8 mouse cellular contexts compared by ENCODE assay signal in the genomic region with DNA sequence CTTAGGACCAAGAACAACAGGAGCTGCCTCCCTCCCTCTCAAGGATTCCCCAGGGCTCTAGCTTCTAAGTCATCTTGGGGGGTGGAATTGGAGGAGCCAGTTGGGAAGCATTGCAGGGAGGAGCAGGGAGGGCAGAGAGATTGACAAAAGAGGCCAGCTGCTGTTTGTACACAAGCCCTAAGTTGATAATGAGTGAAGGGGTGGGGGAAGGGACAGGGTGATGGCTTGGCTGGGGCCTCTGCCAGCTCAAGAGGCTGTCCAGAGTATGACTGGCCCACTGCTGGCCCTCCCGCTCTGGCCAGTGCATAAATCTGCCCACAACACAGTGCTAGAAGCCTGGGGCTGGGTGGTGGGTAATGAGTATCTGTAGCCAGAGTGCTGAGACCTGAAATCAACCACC. TPM values are rescaled to one million over a fixed set of nuclear protein-coding genes. Genes with fewer than 3 reads are reported as not detected.
A peak's percentile ranks its signal among the peaks of the same experiment; 100 is the strongest.
DNase-seq lines count a peak whose midpoint lies in the region; ATAC-seq and TF ChIP-seq lines count a peak whose summit lies in the region.

No protein-coding gene starts in this region.

- no peak for TF ChIP-seq POLR2A in limb, embryonic 14.5 days (IDR thresholded peaks at IDR 0.05; ENCODE audit: borderline replicate concordance, extremely low read depth, insufficient read depth, insufficient read length)

- no peak overlapping the region for H3K4me2 ChIP-seq in neural tube, embryonic 11.5 days (ENCODE audit: low read depth)
- peak overlapping the region; percentile 79 for H3K4me2 ChIP-seq in heart, embryonic 14.5 days (ENCODE audit: low read length)
- no peak overlapping the region; the same call in 1 of the 2 replicates for H3K4me2 ChIP-seq in limb, embryonic 14.5 days (replicated peaks; ENCODE audit: low read depth, low read length, severe bottlenecking)
- peak overlapping the region; percentile 75 for H3K4me2 ChIP-seq in neural tube, embryonic 13.5 days

- 46% methylated on average over 1 of the region's 1 CpGs for WGBS in neural tube, embryonic 11.5 days
- WGBS in heart, embryonic 14.5 days, result 44% methylated on average over 1 of the region's 1 CpGs
- 73% methylated on average over 1 of the region's 1 CpGs for WGBS in limb, embryonic 14.5 days
- 36% methylated on average over 1 of the region's 1 CpGs for WGBS in neural tube, embryonic 13.5 days

- ATAC-seq in neural tube, embryonic 11.5 days (ENCODE audit: insufficient read depth, low FRiP score, low TSS enrichment), result no peak
- ATAC-seq in heart, embryonic 14.5 days (ENCODE audit: insufficient number of reproducible peaks, insufficient read depth, low FRiP score, low read depth), result no peak
- no peak for ATAC-seq in limb, embryonic 14.5 days (ENCODE audit: low FRiP score, low read depth)
- no peak for ATAC-seq in neural tube, embryonic 13.5 days (ENCODE audit: low read depth)

- DNase-seq in neural tube, embryonic 11.5 days (ENCODE audit: low spot score), result peak; percentile 47
- DNase-seq in neural tube, embryonic 10.5 days (ENCODE audit: extremely low spot score, low spot score), result no peak
- DNase-seq in embryo, embryonic 10.5 days (ENCODE audit: low spot score), result peak; percentile 74
- no peak for DNase-seq in limb, embryonic 14.5 days (ENCODE audit: low spot score)
- DNase-seq in thymus, adult 18-20 months, result no peak
- DNase-seq in ovary, adult 18-20 months (ENCODE audit: low spot score), result no peak

- peak overlapping the region; percentile 87; the same call in 1 of the 2 replicates for H3K9ac ChIP-seq in neural tube, embryonic 11.5 days (ENCODE audit: low read length)
- H3K9ac ChIP-seq in heart, embryonic 14.5 days (ENCODE audit: low read length), result peak overlapping the region; percentile 80
- no peak overlapping the region for H3K9ac ChIP-seq in limb, embryonic 14.5 days (ENCODE audit: low read depth, low read length, severe bottlenecking)
- peak overlapping the region; percentile 85 for H3K9ac ChIP-seq in neural tube, embryonic 13.5 days

- no peaks in the 10 kb centered on the region for H3K27me3 ChIP-seq in neural tube, embryonic 11.5 days (ENCODE audit: control insufficient read depth, insufficient read depth, low read length)
- no peaks in the 10 kb centered on the region for H3K27me3 ChIP-seq in heart, embryonic 14.5 days (ENCODE audit: control insufficient read depth, insufficient read depth, low read length)
- H3K27me3 ChIP-seq in limb, embryonic 14.5 days (ENCODE audit: control insufficient read depth, insufficient read depth, low read length), result no peaks in the 10 kb centered on the region
- no peaks in the 10 kb centered on the region for H3K27me3 ChIP-seq in neural tube, embryonic 13.5 days

- peak overlapping the region; percentile 95 for H3K27ac ChIP-seq in neural tube, embryonic 11.5 days (ENCODE audit: low read depth, low read length)
- H3K27ac ChIP-seq in heart, embryonic 14.5 days (replicated peaks in 1 of 2; ENCODE audit: control insufficient read depth in 1 of 2, insufficient read depth in 1 of 2, low read depth in 2 of 2, low read length in 2 of 2), result peak overlapping the region; percentile 95 to 97
- H3K27ac ChIP-seq in limb, embryonic 14.5 days (replicated peaks; ENCODE audit: low read depth, low read length), result peak overlapping the region; percentile 99
- H3K27ac ChIP-seq in neural tube, embryonic 13.5 days (replicated peaks), result peak overlapping the region; percentile 98

- H3K36me3 ChIP-seq in neural tube, embryonic 11.5 days (ENCODE audit: control insufficient read depth, insufficient read depth, low read length), result no peaks in the 10 kb centered on the region
- no peaks in the 10 kb centered on the region for H3K36me3 ChIP-seq in heart, embryonic 14.5 days (ENCODE audit: control insufficient read depth, insufficient read depth, low read length)
- no peaks in the 10 kb centered on the region for H3K36me3 ChIP-seq in limb, embryonic 14.5 days (ENCODE audit: control insufficient read depth, insufficient read depth, low read length)
- no peaks in the 10 kb centered on the region for H3K36me3 ChIP-seq in neural tube, embryonic 13.5 days

- H3K4me1 ChIP-seq in neural tube, embryonic 11.5 days (ENCODE audit: control insufficient read depth, insufficient read depth, low read length), result peaks cover 42% of the 10 kb centered on the region
- peaks cover 39 to 49% of the 10 kb centered on the region in 2 experiments for H3K4me1 ChIP-seq in heart, embryonic 14.5 days (ENCODE audit: control insufficient read depth in 2 of 2, insufficient read depth in 2 of 2, low read length in 2 of 2)
- peaks cover 45% of the 10 kb centered on the region for H3K4me1 ChIP-seq in limb, embryonic 14.5 days (ENCODE audit: control insufficient read depth, insufficient read depth, low read length)
- H3K4me1 ChIP-seq in neural tube, embryonic 13.5 days (replicated peaks), result peaks cover 69% of the 10 kb centered on the region

- H3K4me3 ChIP-seq in neural tube, embryonic 11.5 days (ENCODE audit: low read depth, low read length), result no peak overlapping the region
- no peak overlapping the region for H3K4me3 ChIP-seq in heart, embryonic 14.5 days (ENCODE audit: control insufficient read depth in 1 of 2, insufficient read depth in 1 of 2, low read depth in 1 of 2, low read length in 2 of 2)
- no peak overlapping the region for H3K4me3 ChIP-seq in limb, embryonic 14.5 days (replicated peaks; ENCODE audit: low read length)
- H3K4me3 ChIP-seq in neural tube, embryonic 13.5 days, result no peak overlapping the region; the same call in 1 of the 2 replicates

- H3K9me3 ChIP-seq in neural tube, embryonic 11.5 days (ENCODE audit: control insufficient read depth, low read length), result no peaks in the 10 kb centered on the region
- no peaks in the 10 kb centered on the region for H3K9me3 ChIP-seq in heart, embryonic 14.5 days (ENCODE audit: control insufficient read depth, low read length)
- H3K9me3 ChIP-seq in limb, embryonic 14.5 days (ENCODE audit: control insufficient read depth, low read length), result no peaks in the 10 kb centered on the region
- no peaks in the 10 kb centered on the region for H3K9me3 ChIP-seq in neural tube, embryonic 13.5 days

RNA-seq across cellular contexts. Expression of gene Ptma, which starts 21.1 kb away (rescaled TPM):
- 2,926 and 3,268 TPM in 2 replicates for polyA plus RNA-seq in neural tube, embryonic 11.5 days (2014; fragmentation: Nextera tagmentation; extraction: Ambion mirVana)
- polyA plus RNA-seq in heart, embryonic 14.5 days (2014; fragmentation: Nextera tagmentation; extraction: Ambion mirVana), result 788 and 789 TPM in 2 replicates
- 1,648 and 3,055 TPM in 2 replicates for polyA plus RNA-seq in limb, embryonic 14.5 days (2012; rRNA removed)
- 2,429 and 2,674 TPM in 2 replicates for polyA plus RNA-seq in limb, embryonic 14.5 days (2014; fragmentation: Nextera tagmentation; extraction: Ambion mirVana)
- 2,347 and 2,536 TPM in 2 replicates for polyA plus RNA-seq in neural tube, embryonic 13.5 days (2015; fragmentation: Nextera tagmentation; extraction: Ambion mirVana)

Comparison
In these comparisons a context has a peak if more than half of its experiments do, and no peak if none do; other contexts are left out.
1. DNase-seq: peak in neural tube, embryonic 11.5 days (single experiment) and embryo, embryonic 10.5 days (single experiment); none in neural tube, embryonic 10.5 days (single experiment), limb, embryonic 14.5 days (single experiment), thymus, adult 18-20 months (0 of 2) and ovary, adult 18-20 months (single experiment).
2. H3K4me2 ChIP-seq: peak in heart, embryonic 14.5 days (single experiment) and neural tube, embryonic 13.5 days (single experiment); none in neural tube, embryonic 11.5 days (single experiment) and limb, embryonic 14.5 days (single experiment).
3. Peak in every context shown above with its lines, with median percentiles within 50 percentile points of each other: H3K27ac ChIP-seq.